Mouse (Mus musculus): Measurements from ENCODE around the gene Sgsh. TPM values are rescaled to one million over a fixed set of nuclear protein-coding genes. Genes with fewer than 3 reads are reported as not detected.

Sgsh gene
- total and polyA plus RNA-seq, 2 experiments: 2.1 to 11.9 TPM

GRCm38 (mm10) chr11:119384904-119385303 lies 29.6 kb upstream of the Sgsh start:
- no peak for DNase-seq (ENCODE audit: extremely low read depth, low read depth, low spot score)
- WGBS: 77% methylated on average over 4 of the region's 4 CpGs
- TF ChIP-seq CTCF (IDR thresholded peaks at IDR 0.05; ENCODE audit: low read depth, low read length): no peak
- TF ChIP-seq POLR2A (IDR thresholded peaks at IDR 0.05; ENCODE audit: extremely low read depth, insufficient read depth, low read length): no peak

GRCm38 (mm10) chr11:119382338-119382850 lies 27.1 kb upstream of the Sgsh start:
- no peak for TF ChIP-seq CTCF (IDR thresholded peaks at IDR 0.05; ENCODE audit: low read depth, low read length)
- no peak for TF ChIP-seq POLR2A (IDR thresholded peaks at IDR 0.05; ENCODE audit: extremely low read depth, insufficient read depth, low read length)
- H3K27ac ChIP-seq (replicated peaks; ENCODE audit: insufficient read depth, low read depth, low read length): no peak overlapping the region
- H3K79me2 ChIP-seq (ENCODE audit: control insufficient read depth, insufficient read depth, low read length): no peaks in the 10 kb centered on the region
- no peak overlapping the region for H3K4me3 ChIP-seq (ENCODE audit: insufficient read depth, low read depth, low read length)
- no peaks in the 10 kb centered on the region for H3K4me1 ChIP-seq (ENCODE audit: control insufficient read depth, insufficient read depth, low read length)
- DNase-seq (ENCODE audit: extremely low read depth, low read depth, low spot score): no peak
- H3K36me3 ChIP-seq (ENCODE audit: control insufficient read depth, insufficient read depth, low read length): peaks cover 6% of the 10 kb centered on the region
- H3K27me3 ChIP-seq (ENCODE audit: control insufficient read depth, insufficient read depth, low read length): no peaks in the 10 kb centered on the region
- H3K9ac ChIP-seq (ENCODE audit: low read depth, low read length): no peak overlapping the region
- WGBS: 81% methylated on average over 6 of the region's 6 CpGs

More at GRCm38 (mm10) chr11:119384904-119385303, 29.6 kb upstream of the Sgsh start:
- H3K9ac ChIP-seq (ENCODE audit: low read depth, low read length): no peak overlapping the region
- H3K27me3 ChIP-seq (ENCODE audit: control insufficient read depth, insufficient read depth, low read length): no peaks in the 10 kb centered on the region
- peaks cover 4% of the 10 kb centered on the region for H3K4me1 ChIP-seq (ENCODE audit: control insufficient read depth, insufficient read depth, low read length)
- H3K79me2 ChIP-seq (ENCODE audit: control insufficient read depth, insufficient read depth, low read length): no peaks in the 10 kb centered on the region
- H3K27ac ChIP-seq (replicated peaks; ENCODE audit: insufficient read depth, low read depth, low read length): no peak overlapping the region
- H3K36me3 ChIP-seq (ENCODE audit: control insufficient read depth, insufficient read depth, low read length): peaks cover 6% of the 10 kb centered on the region
- no peak overlapping the region for H3K4me3 ChIP-seq (ENCODE audit: insufficient read depth, low read depth, low read length)

- no peak overlapping the region for H3K9ac ChIP-seq (ENCODE audit: low read depth, low read length)
- no peak for DNase-seq (ENCODE audit: extremely low read depth, low read depth, low spot score)
- TF ChIP-seq CTCF (IDR thresholded peaks at IDR 0.05; ENCODE audit: low read depth, low read length) (no peak), POLR2A (IDR thresholded peaks at IDR 0.05; ENCODE audit: extremely low read depth, insufficient read depth, low read length) (no peak)
- no peaks in the 10 kb centered on the region for H3K27me3 ChIP-seq (ENCODE audit: control insufficient read depth, insufficient read depth, low read length)
- H3K27ac ChIP-seq (replicated peaks; ENCODE audit: insufficient read depth, low read depth, low read length): no peak overlapping the region
- no peaks in the 10 kb centered on the region for H3K79me2 ChIP-seq (ENCODE audit: control insufficient read depth, insufficient read depth, low read length)
- no peak overlapping the region for H3K4me3 ChIP-seq (ENCODE audit: insufficient read depth, low read depth, low read length)
- WGBS: 84% methylated on average over 9 of the region's 9 CpGs
- H3K4me1 ChIP-seq (ENCODE audit: control insufficient read depth, insufficient read depth, low read length): no peaks in the 10 kb centered on the region
- peaks cover 6% of the 10 kb centered on the region for H3K36me3 ChIP-seq (ENCODE audit: control insufficient read depth, insufficient read depth, low read length)
These were observed 26.4 kb upstream of the Sgsh start for GRCm38 (mm10) chr11:119381631-119382337.

GRCm38 (mm10) chr11:119378551-119378950 lies 23.2 kb upstream of the Sgsh start:
- H3K27me3 ChIP-seq (ENCODE audit: control insufficient read depth, insufficient read depth, low read length): no peaks in the 10 kb centered on the region
- no peak overlapping the region for H3K9ac ChIP-seq (ENCODE audit: low read depth, low read length)
- 97% methylated on average over 1 of the region's 1 CpGs for WGBS
- no peak overlapping the region for H3K4me3 ChIP-seq (ENCODE audit: insufficient read depth, low read depth, low read length)
- H3K36me3 ChIP-seq (ENCODE audit: control insufficient read depth, insufficient read depth, low read length): peaks cover 6% of the 10 kb centered on the region
- DNase-seq (ENCODE audit: extremely low read depth, low read depth, low spot score): no peak
- H3K79me2 ChIP-seq (ENCODE audit: control insufficient read depth, insufficient read depth, low read length): no peaks in the 10 kb centered on the region
- TF ChIP-seq POLR2A (IDR thresholded peaks at IDR 0.05; ENCODE audit: extremely low read depth, insufficient read depth, low read length) (no peak), CTCF (IDR thresholded peaks at IDR 0.05; ENCODE audit: low read depth, low read length) (no peak)
- no peak overlapping the region for H3K27ac ChIP-seq (replicated peaks; ENCODE audit: insufficient read depth, low read depth, low read length)
- H3K4me1 ChIP-seq (ENCODE audit: control insufficient read depth, insufficient read depth, low read length): no peaks in the 10 kb centered on the region; the same call in 1 of the 2 replicates

- WGBS: 90% methylated on average over 11 of the region's 11 CpGs
These were observed 22.0 kb upstream of the Sgsh start for GRCm38 (mm10) chr11:119377326-119377725.

GRCm38 (mm10) chr11:119375425-119375824 lies 20.1 kb upstream of the Sgsh start:
- Histone ChIP-seq H3K4me3 (ENCODE audit: insufficient read depth, low read depth, low read length) (no peak overlapping the region), H3K4me1 (ENCODE audit: control insufficient read depth, insufficient read depth, low read length) (no peaks in the 10 kb centered on the region; the same call in 1 of the 2 replicates), H3K27me3 (ENCODE audit: control insufficient read depth, insufficient read depth, low read length) (no peaks in the 10 kb centered on the region), H3K36me3 (ENCODE audit: control insufficient read depth, insufficient read depth, low read length) (peaks cover 5% of the 10 kb centered on the region), H3K27ac (replicated peaks; ENCODE audit: insufficient read depth, low read depth, low read length) (no peak overlapping the region), H3K79me2 (ENCODE audit: control insufficient read depth, insufficient read depth, low read length) (no peaks in the 10 kb centered on the region), H3K9ac (ENCODE audit: low read depth, low read length) (no peak overlapping the region)
- TF ChIP-seq POLR2A (IDR thresholded peaks at IDR 0.05; ENCODE audit: extremely low read depth, insufficient read depth, low read length): no peak
- no peak for TF ChIP-seq CTCF (IDR thresholded peaks at IDR 0.05; ENCODE audit: low read depth, low read length)
- WGBS: 67% methylated on average over 6 of the region's 6 CpGs
- peak; percentile 8 for DNase-seq (ENCODE audit: extremely low read depth, low read depth, low spot score)

More at GRCm38 (mm10) chr11:119377326-119377725, 22.0 kb upstream of the Sgsh start:
- TF ChIP-seq POLR2A (IDR thresholded peaks at IDR 0.05; ENCODE audit: extremely low read depth, insufficient read depth, low read length) (no peak), CTCF (IDR thresholded peaks at IDR 0.05; ENCODE audit: low read depth, low read length) (no peak)
- no peaks in the 10 kb centered on the region for H3K79me2 ChIP-seq (ENCODE audit: control insufficient read depth, insufficient read depth, low read length)
- no peaks in the 10 kb centered on the region; the same call in 1 of the 2 replicates for H3K4me1 ChIP-seq (ENCODE audit: control insufficient read depth, insufficient read depth, low read length)
- no peak overlapping the region for H3K27ac ChIP-seq (replicated peaks; ENCODE audit: insufficient read depth, low read depth, low read length)
- H3K36me3 ChIP-seq (ENCODE audit: control insufficient read depth, insufficient read depth, low read length): peaks cover 6% of the 10 kb centered on the region
- H3K4me3 ChIP-seq (ENCODE audit: insufficient read depth, low read depth, low read length): no peak overlapping the region
- H3K27me3 ChIP-seq (ENCODE audit: control insufficient read depth, insufficient read depth, low read length): no peaks in the 10 kb centered on the region
- DNase-seq (ENCODE audit: extremely low read depth, low read depth, low spot score): peak; percentile 25
- no peak overlapping the region for H3K9ac ChIP-seq (ENCODE audit: low read depth, low read length)
